Mouse (Mus musculus) urinary bladder, adult 18-20 months (tissue): ENCODE results near the gene Ptdss2.

ENCODE experiments used
- DNase-seq, 2 experiments: peaks; one replicate each; pipeline ENCODE4 v3.0.0; 2022; ENCODE audit warnings: low spot score in 2 of 2, mixed read lengths in 2 of 2

Gene Ptdss2

GRCm38 (mm10) chr7:141122245-141122644 lies at the start of gene Ptdss2:
TSS of gene Ptdss2 (plus strand) at chr7:141122382.
- DNase-seq: no peak

DNA sequence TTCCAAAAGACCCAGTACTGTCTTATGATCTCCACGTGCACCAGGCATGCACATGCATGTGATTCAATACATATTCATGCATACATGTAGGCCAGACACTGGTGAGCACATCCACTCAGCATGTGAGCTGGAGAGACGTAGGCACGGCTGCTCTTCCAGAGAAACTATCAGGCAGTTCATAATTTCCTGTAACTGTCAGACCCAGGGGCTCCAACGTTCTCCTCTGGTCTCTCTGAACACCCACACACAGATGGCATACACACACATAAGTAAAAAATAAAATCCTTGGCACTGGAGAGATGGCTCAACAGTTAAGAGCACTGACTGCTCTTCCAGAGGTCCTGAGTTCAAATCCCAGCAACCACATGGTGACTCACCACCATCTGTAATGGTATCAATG lies 48.4 kb upstream of the Ptdss2 start:
- DNase-seq: no peak

GRCm38 (mm10) chr7:141077841-141078240 lies 44.3 kb upstream of the Ptdss2 start, which contains the start of gene Pkp3:
TSS of gene Pkp3 (plus strand) at chr7:141078218.
- DNase-seq: no peak

DNA sequence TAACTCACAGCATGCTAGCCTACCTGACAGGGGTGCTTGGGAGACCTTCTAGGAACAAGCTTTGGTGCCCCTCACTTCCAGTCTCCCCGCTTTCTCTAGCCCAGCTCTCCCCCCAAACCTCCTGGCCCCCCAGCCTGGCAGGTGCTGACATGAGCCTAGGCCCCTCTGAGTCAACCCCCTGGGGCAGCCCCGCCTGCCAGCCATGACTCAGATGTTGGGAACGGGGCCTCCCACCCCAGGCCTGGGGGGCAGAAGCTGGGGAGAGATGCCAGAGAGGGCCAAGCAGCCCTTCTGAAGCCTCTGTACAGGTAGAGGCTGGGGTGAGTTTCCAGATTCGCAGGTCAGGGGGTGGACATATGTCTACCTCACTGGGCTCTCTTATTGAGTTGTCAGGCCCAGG lies 43.3 kb upstream of the Ptdss2 start:
- no peak for DNase-seq

DNA sequence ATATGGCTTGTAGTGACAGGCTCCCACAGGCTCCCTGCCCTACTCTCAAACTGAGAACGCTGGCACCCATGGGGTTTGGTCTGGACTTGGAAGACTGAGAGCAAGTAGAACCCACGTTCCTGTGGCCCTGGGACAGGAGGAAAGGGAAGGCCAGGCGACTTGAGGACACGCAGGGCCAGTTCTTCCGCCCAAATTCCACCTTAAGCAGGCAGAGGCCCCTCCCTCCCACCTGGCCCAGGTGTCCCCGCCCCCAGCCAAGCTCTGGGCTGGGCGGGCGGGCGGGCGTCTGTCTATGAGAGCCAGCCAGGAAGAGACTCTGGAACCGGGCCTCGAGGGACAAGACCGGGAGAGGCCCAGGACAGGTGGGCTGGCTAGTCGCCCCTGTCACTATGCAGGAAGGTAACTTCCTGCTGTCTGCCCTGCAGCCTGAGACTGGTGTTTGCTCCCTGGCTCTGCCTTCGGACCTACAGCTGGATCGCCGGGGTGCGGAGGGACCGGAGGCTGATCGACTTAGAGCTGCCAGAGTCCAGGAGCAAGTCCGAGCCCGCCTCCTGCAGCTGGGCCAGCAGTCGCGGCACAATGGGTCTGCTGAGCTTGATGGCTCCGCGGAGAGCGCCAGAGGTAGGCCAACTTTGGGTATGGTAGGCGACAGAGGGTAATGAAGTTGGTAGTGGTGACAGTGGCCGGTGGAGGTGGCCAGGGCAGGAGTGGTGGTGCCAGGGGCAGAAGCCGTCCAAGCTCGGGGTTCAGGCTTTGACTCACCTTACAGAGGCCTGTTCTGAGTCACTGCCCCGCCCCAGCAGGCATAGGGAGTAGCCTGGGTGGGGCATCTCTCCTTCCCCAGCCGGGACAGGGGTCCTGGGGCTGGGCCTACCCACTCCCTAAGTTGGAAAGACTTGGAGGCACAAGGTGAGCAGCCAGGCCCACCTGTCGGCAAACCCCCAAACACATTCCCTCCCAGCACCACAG lies 42.4 kb upstream of the Ptdss2 start:
- peak; percentile 47 to 73 for DNase-seq

DNA sequence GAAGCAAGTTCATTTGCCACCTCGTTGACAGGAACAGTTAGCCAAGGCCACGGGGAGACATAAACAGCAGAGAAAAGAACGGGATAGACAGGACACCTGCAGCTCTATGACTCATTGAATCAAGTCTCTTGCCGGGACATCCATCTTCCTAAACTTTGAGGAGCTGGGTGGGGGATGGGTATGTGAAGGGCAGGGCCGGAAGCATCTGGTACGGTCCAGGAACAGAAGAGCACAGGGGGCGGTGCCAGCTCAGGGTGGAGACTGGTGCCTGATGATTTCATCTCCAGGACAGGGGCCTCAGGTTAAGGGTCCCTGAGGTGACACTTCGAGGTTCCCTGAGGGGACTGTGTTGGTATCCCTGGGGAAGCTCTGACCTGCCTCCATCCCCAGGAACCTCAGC lies 34.3 kb upstream of the Ptdss2 start:
- no peak for DNase-seq

DNA sequence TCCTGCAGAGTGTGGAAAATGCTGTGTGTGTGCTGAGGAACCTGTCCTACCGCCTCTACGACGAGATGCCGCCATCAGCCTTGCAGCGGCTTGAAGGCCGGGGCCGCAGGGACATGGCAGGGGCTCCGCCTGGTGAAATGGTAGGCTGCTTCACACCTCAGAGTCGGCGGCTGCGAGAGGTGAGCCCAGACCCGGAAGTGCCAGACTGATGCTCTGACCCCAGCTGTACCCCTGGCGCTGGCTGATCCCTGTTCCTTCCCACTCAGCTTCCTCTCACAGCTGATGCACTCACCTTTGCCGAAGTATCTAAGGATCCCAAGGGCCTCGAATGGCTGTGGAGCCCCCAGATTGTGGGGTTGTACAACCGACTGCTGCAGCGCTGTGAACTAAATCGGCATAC lies 33.7 kb upstream of the Ptdss2 start:
- DNase-seq: no peak

DNA sequence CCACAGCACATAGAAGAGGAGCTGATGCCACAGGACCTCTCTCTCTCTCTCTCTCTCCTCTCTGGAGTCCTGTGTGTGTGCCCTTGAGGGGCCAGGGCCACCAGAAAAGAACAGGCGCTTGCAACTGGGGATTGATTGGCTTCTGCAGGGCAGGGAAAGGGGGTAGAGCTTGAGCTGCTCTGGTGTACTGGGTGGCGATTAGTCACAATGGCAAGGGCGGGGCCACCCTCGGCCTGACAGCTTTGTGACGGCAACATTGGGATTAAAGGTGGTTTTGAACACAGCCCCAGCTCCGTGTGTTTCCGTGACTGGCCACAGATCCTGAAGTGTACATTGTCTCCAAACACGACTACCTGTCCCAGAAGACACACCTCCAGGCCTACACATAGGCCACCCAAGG lies 32.0 kb upstream of the Ptdss2 start:
- no peak for DNase-seq

DNA sequence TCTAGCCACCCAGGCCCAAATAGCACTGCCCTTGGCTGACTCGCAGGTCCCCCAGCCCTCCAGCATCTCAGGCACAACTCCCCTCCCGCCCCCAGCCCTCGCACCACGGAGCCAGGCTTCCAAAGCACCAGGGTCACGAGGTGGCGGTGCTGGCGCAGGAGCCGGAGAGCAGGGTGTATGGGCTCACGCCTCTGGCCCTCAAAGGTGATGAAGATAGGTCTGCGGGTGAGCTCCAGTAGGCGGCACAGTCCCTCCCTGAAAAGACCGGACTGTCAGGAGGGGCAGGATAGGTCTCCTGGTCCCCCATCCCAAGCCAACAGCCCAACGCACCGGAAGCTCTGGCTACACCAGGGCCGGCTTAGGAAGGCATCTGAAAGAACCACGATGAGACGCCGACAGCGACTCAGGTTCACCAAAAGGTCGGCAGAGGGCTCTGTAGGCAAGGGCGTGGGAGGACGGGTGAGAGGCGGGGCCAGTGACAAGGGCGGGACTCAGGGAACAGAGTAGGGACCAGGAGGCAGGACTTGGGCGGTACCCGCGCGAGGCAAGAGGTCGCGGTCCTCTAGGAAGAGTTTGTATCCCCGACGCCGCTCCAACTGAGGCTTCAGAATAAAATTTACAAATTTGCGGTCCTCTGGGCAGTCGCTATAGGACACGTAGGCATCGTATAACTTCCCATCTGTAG lies 30.0 kb upstream of the Ptdss2 start:
- peak; percentile 76 to 84 for DNase-seq

- no peak for DNase-seq
Observed at GRCm38 (mm10) chr7:141093950-141094349, 28.2 kb upstream of the Ptdss2 start.

DNA sequence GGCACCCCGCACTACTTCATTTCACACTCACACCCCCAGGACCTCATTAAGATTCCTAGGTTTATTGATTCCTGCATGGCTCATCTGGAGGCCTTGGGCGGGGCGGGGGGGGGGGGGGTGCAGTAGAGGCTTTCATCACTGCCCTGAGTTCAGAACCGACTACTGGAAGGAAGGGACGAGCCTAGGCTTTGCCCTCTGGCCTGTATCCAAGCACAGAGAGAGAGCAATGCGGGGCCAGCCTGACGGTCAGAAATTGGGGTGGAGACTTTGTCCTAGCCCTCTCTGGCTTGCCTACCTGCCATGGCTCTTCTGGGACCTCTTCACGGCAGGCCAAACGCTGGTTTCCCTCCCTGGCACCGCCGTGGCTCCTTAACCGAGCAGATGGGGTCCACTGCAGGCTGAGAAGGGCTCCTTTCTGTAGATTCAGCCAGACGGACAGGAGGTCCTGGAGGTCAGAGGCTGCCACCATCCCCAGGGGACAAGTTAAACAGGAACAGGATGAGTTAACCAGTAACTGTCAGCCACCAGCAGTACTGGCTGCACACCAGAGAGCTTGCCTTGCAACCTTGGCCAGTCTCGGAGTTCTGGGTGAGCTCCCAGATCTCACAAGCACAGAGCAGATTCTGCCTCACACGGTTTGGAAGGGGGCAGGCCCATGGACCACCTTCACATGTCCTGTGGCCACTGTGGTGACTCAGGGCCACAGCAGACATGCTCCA lies 27.5 kb upstream of the Ptdss2 start:
- DNase-seq: no peak

GRCm38 (mm10) chr7:141096021-141096420 lies 26.2 kb upstream of the Ptdss2 start:
- DNase-seq: no peak

- no peak for DNase-seq
Observed at GRCm38 (mm10) chr7:141096649-141097056, 25.5 kb upstream of the Ptdss2 start.

DNA sequence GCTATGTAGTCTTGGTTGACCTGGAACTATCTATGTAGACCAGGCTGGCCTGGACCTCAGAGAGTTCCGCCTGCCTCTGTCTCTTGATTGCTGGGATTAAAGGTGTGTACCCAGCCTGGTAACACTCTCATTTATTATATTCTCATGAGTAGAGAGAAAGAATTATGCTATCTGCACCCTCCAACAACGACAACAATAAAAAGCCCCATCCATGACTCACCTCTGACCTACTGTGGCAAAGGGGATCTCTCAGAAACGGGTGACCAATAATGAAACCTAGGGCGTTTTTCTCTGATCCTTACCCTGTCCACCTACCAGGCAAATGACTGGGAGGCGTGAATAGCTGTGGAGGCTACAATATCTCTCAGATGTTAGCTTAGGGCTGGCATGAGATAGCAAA lies 25.0 kb upstream of the Ptdss2 start:
- no peak for DNase-seq

DNA sequence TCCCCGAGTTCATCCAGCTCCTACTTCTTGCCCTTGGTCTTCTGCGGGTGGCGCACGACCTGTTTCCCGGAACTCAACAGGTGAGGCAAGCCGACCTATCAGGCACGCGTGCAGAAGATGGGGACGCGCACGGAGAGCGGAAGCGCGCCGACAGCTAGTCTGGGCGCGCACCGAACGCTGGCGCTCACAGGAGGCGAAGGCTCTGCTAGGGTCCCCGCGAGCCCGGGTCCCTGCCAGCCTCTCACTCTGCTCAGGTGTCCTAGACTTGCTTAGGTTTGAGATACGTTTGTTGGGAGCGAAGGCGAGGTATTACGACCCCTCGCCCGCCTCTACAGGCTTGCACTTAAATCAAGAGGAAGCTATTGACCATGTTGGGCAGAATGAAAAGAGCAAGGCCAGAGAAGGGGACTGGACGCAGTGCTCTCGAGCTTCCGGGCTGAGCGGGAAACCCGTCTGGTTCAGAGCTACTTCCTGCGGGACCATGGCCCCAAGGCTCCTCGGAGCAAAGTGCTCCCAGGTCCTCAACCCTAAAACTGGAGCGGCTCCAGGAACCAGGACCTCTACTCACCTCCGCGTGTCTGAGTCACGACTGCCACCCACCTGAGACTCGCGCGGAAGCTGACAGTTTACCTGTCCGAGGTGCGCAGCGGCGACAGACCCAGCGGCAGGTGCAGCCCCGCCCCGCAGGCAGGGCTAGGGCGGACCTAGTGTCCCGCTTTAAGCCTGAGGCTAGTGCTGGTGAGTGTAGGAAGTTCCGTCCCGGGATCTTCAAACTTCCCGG lies 22.1 kb upstream of the Ptdss2 start, which contains the start of gene Sigirr:
TSS of gene Sigirr (minus strand) at position 662 of the 781 bp plus-strand sequence.
- peak in 1 of 2 experiments; percentile 64 for DNase-seq

GRCm38 (mm10) chr7:141103161-141103560 lies 19.0 kb upstream of the Ptdss2 start:
- no peak for DNase-seq

- DNase-seq: no peak
Observed at GRCm38 (mm10) chr7:141115874-141116273, 6.3 kb upstream of the Ptdss2 start.

DNA sequence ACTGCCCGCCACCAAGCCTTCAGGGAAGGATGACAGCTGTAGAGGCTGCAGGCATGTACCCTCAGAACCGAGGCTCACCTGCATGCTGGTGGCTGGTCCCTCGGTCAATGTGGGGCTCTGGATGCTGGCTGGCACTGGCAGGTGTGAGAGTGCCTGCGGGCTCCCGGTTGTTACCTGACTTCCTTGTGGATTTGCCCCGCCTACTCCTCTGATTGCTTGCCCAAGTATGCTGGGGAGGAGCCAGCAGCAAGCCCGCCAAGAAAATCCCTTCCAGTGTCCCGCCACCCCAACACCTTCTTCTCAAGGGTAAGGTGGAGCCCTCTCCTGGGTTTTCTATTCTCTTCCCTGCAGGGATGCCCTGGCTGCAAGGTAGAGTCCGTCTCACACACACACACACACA lies 4.5 kb upstream of the Ptdss2 start, which contains the start of gene Ano9:
TSS of gene Ano9 (minus strand) at position 171 of the 400 bp plus-strand sequence.
- DNase-seq: peak in 1 of 2 experiments; percentile 21

GRCm38 (mm10) chr7:141119487-141119886 lies 2.7 kb upstream of the Ptdss2 start:
- no peak for DNase-seq

- no peak for DNase-seq
Observed at GRCm38 (mm10) chr7:141120605-141121004, 1.6 kb upstream of the Ptdss2 start.

DNA sequence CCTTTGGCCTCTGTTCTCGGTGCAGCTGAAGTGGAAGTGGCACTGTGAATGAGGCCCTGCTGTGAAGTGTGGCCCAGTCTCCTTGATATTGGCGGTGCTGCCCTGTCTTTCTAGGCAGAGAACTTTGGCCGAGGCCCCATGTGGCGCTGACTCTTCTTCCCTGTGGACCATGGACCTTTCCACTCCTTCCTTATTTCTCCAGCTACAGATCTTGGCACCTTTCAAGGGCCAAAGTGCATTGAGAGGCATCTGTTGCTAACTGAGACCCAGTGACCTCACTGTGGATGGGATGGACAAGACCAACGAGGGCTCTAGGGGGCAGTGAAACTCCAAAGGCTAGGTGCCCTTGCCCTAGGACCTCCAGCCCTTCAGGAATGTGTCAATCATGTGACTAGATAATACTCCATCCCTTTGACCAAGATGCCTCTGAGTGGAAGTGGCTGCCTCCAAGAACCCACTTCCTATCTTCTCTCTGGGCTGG lies 1.1 kb upstream of the Ptdss2 start:
- DNase-seq: no peak
